In genomic region chr3:100164991-100165390, GRCm38 (mm10) we compare ENCODE assay signal across 20 mouse cellular contexts. TPM values are rescaled to one million over a fixed set of nuclear protein-coding genes. Genes with fewer than 3 reads are reported as not detected.
DNase-seq lines count a peak whose midpoint lies in the region; ATAC-seq and TF ChIP-seq lines count a peak whose summit lies in the region.
"Had no signal": no experiment of that assay in that cellular context is flagged by ENCODE, and none has a peak within 500 bp of the region (broad histone marks: within the 10 kb centered on the region; RNA-seq: fewer than 3 reads in every experiment).

No protein-coding gene starts in this region.

- no peak overlapping the region for H3K4me3 ChIP-seq in intestine, embryonic 15.5 days (replicated peaks)
- H3K4me3 ChIP-seq in intestine, postnatal 0 days (ENCODE audit: low read depth, low read length) = no peak overlapping the region
- H3K4me3 ChIP-seq in liver, embryonic 15.5 days (replicated peaks) = no peak overlapping the region
- H3K4me3 ChIP-seq: gastrocnemius, adult 2 months; hindbrain, embryonic 12.5 days; hindbrain, embryonic 15.5 days had no signal

- no peak for ATAC-seq in intestine, embryonic 15.5 days
- no peak for ATAC-seq in intestine, postnatal 0 days
- ATAC-seq in liver, embryonic 15.5 days (ENCODE audit: insufficient read depth) = no peak
- no peak for ATAC-seq in erythroid progenitor cell, adult 5-6 weeks (replicated peaks; ENCODE audit: low FRiP score, poor library complexity, severe bottlenecking)
- ATAC-seq: activated CD4-positive, CD25-positive, alpha-beta regulatory T cell, adult 4 months; forebrain, embryonic 14.5 days; forebrain, postnatal 0 days had no signal

- no peaks in the 10 kb centered on the region for H3K36me3 ChIP-seq in intestine, embryonic 15.5 days
- H3K36me3 ChIP-seq in intestine, postnatal 0 days (ENCODE audit: control insufficient read depth, insufficient read depth) = peaks cover 10% of the 10 kb centered on the region
- H3K36me3 ChIP-seq in liver, embryonic 15.5 days (replicated peaks) = peaks cover 22% of the 10 kb centered on the region; the same call in 1 of the 2 replicates

- no peak overlapping the region for H3K4me2 ChIP-seq in intestine, embryonic 15.5 days (replicated peaks)
- H3K4me2 ChIP-seq in intestine, postnatal 0 days (replicated peaks; ENCODE audit: low read depth) = no peak overlapping the region; the same call in 1 of the 2 replicates
- peak overlapping the region; percentile 23; the same call in 1 of the 2 replicates for H3K4me2 ChIP-seq in liver, embryonic 15.5 days
- H3K4me2 ChIP-seq: heart, embryonic 11.5 days; hindbrain, embryonic 12.5 days; hindbrain, embryonic 15.5 days had no signal

- peak; percentile 5 for DNase-seq in adipocyte (ENCODE audit: low spot score)
- DNase-seq in spleen, postnatal 10 days (ENCODE audit: low spot score in 2 of 2) = no peak
- DNase-seq: adrenal gland, postnatal 10 days; adrenal gland, postnatal 36 days; cerebellum, adult 18-20 months; cerebellum, adult 9-10 months; cerebellum, postnatal 14 days; forebrain, postnatal 0 days; gastrocnemius, adult 2 months; gastrocnemius, postnatal 14 days; heart, adult 11 months had no signal

- TF ChIP-seq CTCF in intestine, postnatal 0 days (IDR thresholded peaks at IDR 0.05; ENCODE audit: low read depth) = no peak

- 0 out of 2 replicates have a peak, but pooled peaks cover 3% of the 10 kb centered on the region for H3K4me1 ChIP-seq in intestine, embryonic 15.5 days (replicated peaks)
- peaks cover 4% of the 10 kb centered on the region; the same call in 1 of the 2 replicates for H3K4me1 ChIP-seq in intestine, postnatal 0 days (replicated peaks; ENCODE audit: control insufficient read depth, insufficient read depth, low read length)
- H3K4me1 ChIP-seq in liver, embryonic 15.5 days (replicated peaks) = peaks cover 37% of the 10 kb centered on the region

- no peak overlapping the region for H3K9ac ChIP-seq in intestine, embryonic 15.5 days
- H3K9ac ChIP-seq in intestine, postnatal 0 days (ENCODE audit: low read depth, low read length) = no peak overlapping the region
- no peak overlapping the region for H3K9ac ChIP-seq in liver, embryonic 15.5 days
- H3K9ac ChIP-seq: forebrain, postnatal 0 days; hindbrain, embryonic 12.5 days; hindbrain, embryonic 15.5 days had no signal

- H3K27ac ChIP-seq in intestine, embryonic 15.5 days = 0 out of 2 replicates have a peak overlapping the region, but pooled peaks have one; percentile 1
- H3K27ac ChIP-seq in intestine, postnatal 0 days (ENCODE audit: low read depth, low read length) = no peak overlapping the region; the same call in 1 of the 2 replicates
- H3K27ac ChIP-seq in liver, embryonic 15.5 days (replicated peaks) = 0 out of 2 replicates have a peak overlapping the region, but pooled peaks have one; percentile 14
- H3K27ac ChIP-seq: gastrocnemius, adult 2 months; hindbrain, embryonic 12.5 days; hindbrain, embryonic 15.5 days had no signal

- no peaks in the 10 kb centered on the region for H3K27me3 ChIP-seq in intestine, embryonic 15.5 days (replicated peaks)
- no peaks in the 10 kb centered on the region for H3K27me3 ChIP-seq in intestine, postnatal 0 days (replicated peaks; ENCODE audit: control insufficient read depth, insufficient read depth, low read length)
- no peaks in the 10 kb centered on the region for H3K27me3 ChIP-seq in liver, embryonic 15.5 days
- H3K27me3 ChIP-seq: hindbrain, embryonic 12.5 days; hindbrain, embryonic 15.5 days had no signal

- no peaks in the 10 kb centered on the region for H3K9me3 ChIP-seq in intestine, embryonic 15.5 days
- H3K9me3 ChIP-seq in intestine, postnatal 0 days (ENCODE audit: control insufficient read depth) = no peaks in the 10 kb centered on the region
- no peaks in the 10 kb centered on the region for H3K9me3 ChIP-seq in liver, embryonic 15.5 days (replicated peaks)
- H3K9me3 ChIP-seq: hindbrain, embryonic 12.5 days; hindbrain, embryonic 15.5 days had no signal

RNA-seq across cellular contexts. Expression of gene Wdr3, which starts 2.8 kb away (rescaled TPM):
- polyA plus RNA-seq in intestine, embryonic 15.5 days (2015; fragmentation: Nextera tagmentation; extraction: Ambion mirVana) = 38.1 and 45.6 TPM in 2 replicates
- 10.1 TPM in 2 replicates for polyA plus RNA-seq in intestine, postnatal 0 days (2015; fragmentation: Nextera tagmentation; extraction: Ambion mirVana)
- polyA plus RNA-seq in liver, embryonic 15.5 days (2015; fragmentation: Nextera tagmentation; extraction: Ambion mirVana) = 21.6 and 22.2 TPM in 2 replicates
- 7.5 and 8.3 TPM in 2 replicates for total RNA-seq in erythroid progenitor cell, adult 5-6 weeks (2015; ENCODE audit: low replicate concordance)
- 14.5 and 18.5 TPM in 2 replicates for total RNA-seq in erythroid progenitor cell, adult 5-6 weeks (2017; ENCODE audit: low replicate concordance)

RNA-seq across cellular contexts. Expression of gene Gdap2, which starts 2.8 kb away (rescaled TPM):
- 32.5 and 35.4 TPM in 2 replicates for polyA plus RNA-seq in intestine, embryonic 15.5 days (2015; fragmentation: Nextera tagmentation; extraction: Ambion mirVana)
- 65.6 TPM in 2 replicates for polyA plus RNA-seq in intestine, postnatal 0 days (2015; fragmentation: Nextera tagmentation; extraction: Ambion mirVana)
- polyA plus RNA-seq in liver, embryonic 15.5 days (2015; fragmentation: Nextera tagmentation; extraction: Ambion mirVana) = 17.8 and 18.6 TPM in 2 replicates
- total RNA-seq in erythroid progenitor cell, adult 5-6 weeks (2015; ENCODE audit: low replicate concordance) = 16.6 and 32.7 TPM in 2 replicates
- total RNA-seq in erythroid progenitor cell, adult 5-6 weeks (2017; ENCODE audit: low replicate concordance) = 9.8 and 20.7 TPM in 2 replicates
